Mouse (Mus musculus) ES-Bruce4 (cell line): ENCODE results near the gene Diaph3. TPM values are rescaled to one million over a fixed set of nuclear protein-coding genes. Genes with fewer than 3 reads are reported as not detected.

Experiments
- H3K27ac ChIP-seq: 2 replicates; pipeline ENCODE4 v1.5.1; 2012; ENCODE audit warnings: low read length, inconsistent platforms; ENCODE audit not compliant: insufficient read depth
- H3K27me3 ChIP-seq: 2 replicates; pipeline ENCODE4 v1.6.1; 2012; ENCODE audit warnings: mild to moderate bottlenecking, low read length, inconsistent platforms; ENCODE audit not compliant: control insufficient read depth, poor library complexity, insufficient read depth, severe bottlenecking
- H3K36me3 ChIP-seq: 2 replicates; pipeline ENCODE4 v1.6.1; 2012; ENCODE audit warnings: inconsistent platforms, mild to moderate bottlenecking, low read length, moderate library complexity; ENCODE audit not compliant: control insufficient read depth, poor library complexity, insufficient read depth, severe bottlenecking
- H3K4me1 ChIP-seq: one replicate; pipeline ENCODE4 v1.8.1; 2011; ENCODE audit warnings: low read length; ENCODE audit not compliant: control insufficient read depth, insufficient read depth
- H3K4me3 ChIP-seq: 2 replicates; pipeline ENCODE4 v1.5.1; 2011; ENCODE audit warnings: low read depth, mild to moderate bottlenecking, low read length
- H3K9ac ChIP-seq: 2 replicates; pipeline ENCODE4 v1.6.1; 2012; ENCODE audit warnings: low read depth, mild to moderate bottlenecking, inconsistent platforms; ENCODE audit not compliant: poor library complexity, severe bottlenecking
- H3K9me3 ChIP-seq: replicated peaks from 2 replicates; pipeline ENCODE4 v1.6.1; 2012; ENCODE audit warnings: mild to moderate bottlenecking, low read length, inconsistent platforms; ENCODE audit not compliant: control insufficient read depth, poor library complexity, insufficient read depth, severe bottlenecking
- CTCF ChIP-seq: IDR thresholded peaks from one replicate; pipeline ENCODE4 v1.8.1; 2011; ENCODE audit warnings: low read depth, low read length
- EP300 ChIP-seq: IDR thresholded peaks from 2 replicates; pipeline ENCODE4 v1.6.1; 2011; ENCODE audit warnings: low read depth, low read length; ENCODE audit not compliant: insufficient read depth
- POLR2A ChIP-seq: IDR thresholded peaks from one replicate; pipeline ENCODE4 v1.8.1; 2011; ENCODE audit warnings: low read length; ENCODE audit not compliant: insufficient read depth
- polyA plus RNA-seq: library from polyadenylated mRNA; stranded (reverse); fragments of >200 nt; gene quantifications from 2 replicates; pipeline ENCODE4 v1.2.4, GENCODE M21; 2011; ENCODE audit warnings: low read depth; ENCODE audit not compliant: missing spikeins, insufficient read depth, insufficient read length

Diaph3 gene
- polyA plus RNA-seq, 1 experiment = 55.4 TPM

GRCm38 (mm10) chr14:86834269-86834668, 306.8 kb downstream of the Diaph3 start:
- no peaks in the 10 kb centered on the region for H3K4me1 ChIP-seq
- TF ChIP-seq CTCF = no peak
- TF ChIP-seq POLR2A = no peak
- TF ChIP-seq EP300 = no peak
- H3K4me3 ChIP-seq = no peak overlapping the region
- no peaks in the 10 kb centered on the region for H3K9me3 ChIP-seq
- no peaks in the 10 kb centered on the region for H3K36me3 ChIP-seq
- no peak overlapping the region for H3K27ac ChIP-seq
- H3K27me3 ChIP-seq = no peaks in the 10 kb centered on the region
- H3K9ac ChIP-seq = no peak overlapping the region

GRCm38 (mm10) chr14:86833003-86833402, 308.0 kb downstream of the Diaph3 start:
- no peaks in the 10 kb centered on the region for H3K9me3 ChIP-seq

GRCm38 (mm10) chr14:86816246-86816645, 324.8 kb downstream of the Diaph3 start:
- H3K4me3 ChIP-seq = no peak overlapping the region
- H3K27me3 ChIP-seq = no peaks in the 10 kb centered on the region
- H3K36me3 ChIP-seq = no peaks in the 10 kb centered on the region
- TF ChIP-seq CTCF = no peak
- TF ChIP-seq POLR2A = no peak
- TF ChIP-seq EP300 = no peak
- H3K9ac ChIP-seq = no peak overlapping the region
- no peaks in the 10 kb centered on the region for H3K9me3 ChIP-seq
- H3K4me1 ChIP-seq = no peaks in the 10 kb centered on the region
- H3K27ac ChIP-seq = no peak overlapping the region

More at GRCm38 (mm10) chr14:86833003-86833402, 308.0 kb downstream of the Diaph3 start:
- Histone ChIP-seq H3K4me1 (no peaks in the 10 kb centered on the region), H3K9ac (no peak overlapping the region), H3K4me3 (no peak overlapping the region), H3K27me3 (no peaks in the 10 kb centered on the region), H3K36me3 (no peaks in the 10 kb centered on the region), H3K27ac (no peak overlapping the region)
- TF ChIP-seq CTCF = no peak
- TF ChIP-seq EP300 = no peak
- no peak for TF ChIP-seq POLR2A

- Histone ChIP-seq H3K4me3 (no peak overlapping the region), H3K9me3 (no peaks in the 10 kb centered on the region), H3K4me1 (peaks cover 1% of the 10 kb centered on the region), H3K36me3 (no peaks in the 10 kb centered on the region), H3K9ac (no peak overlapping the region), H3K27me3 (no peaks in the 10 kb centered on the region), H3K27ac (no peak overlapping the region)
- no peak for TF ChIP-seq CTCF
- no peak for TF ChIP-seq POLR2A
- no peak for TF ChIP-seq EP300
These were observed 352.0 kb downstream of the Diaph3 start for GRCm38 (mm10) chr14:86788880-86789641.

- no peaks in the 10 kb centered on the region for H3K9me3 ChIP-seq
- no peaks in the 10 kb centered on the region for H3K36me3 ChIP-seq
- no peak overlapping the region for H3K4me3 ChIP-seq
- peaks cover 1% of the 10 kb centered on the region for H3K4me1 ChIP-seq
- no peak overlapping the region for H3K27ac ChIP-seq
- H3K9ac ChIP-seq = no peak overlapping the region
- H3K27me3 ChIP-seq = no peaks in the 10 kb centered on the region
- TF ChIP-seq POLR2A = no peak
- TF ChIP-seq EP300 = no peak
- TF ChIP-seq CTCF = no peak
These were observed 354.2 kb downstream of the Diaph3 start for GRCm38 (mm10) chr14:86786866-86787265.

- TF ChIP-seq CTCF (peak; percentile 21), EP300 (no peak), POLR2A (no peak)
- Histone ChIP-seq H3K4me3 (no peak overlapping the region), H3K9me3 (no peaks in the 10 kb centered on the region), H3K9ac (no peak overlapping the region), H3K36me3 (no peaks in the 10 kb centered on the region), H3K27ac (no peak overlapping the region), H3K27me3 (no peaks in the 10 kb centered on the region), H3K4me1 (no peaks in the 10 kb centered on the region)
These were observed 359.3 kb downstream of the Diaph3 start for GRCm38 (mm10) chr14:86781553-86782273.
